Mouse (Mus musculus) testis, adult 2 months (tissue): ENCODE measurements around the gene Dot1l.

Experiments used
- CTCF ChIP-seq: fragments of 200-500 bp; IDR thresholded peaks from 2 replicates; pipeline ENCODE4 v1.5.1; 2012; ENCODE audit warnings: low read depth, mild to moderate bottlenecking, inconsistent platforms, low read length, moderate library complexity; ENCODE audit not compliant: control insufficient read depth, insufficient read depth, insufficient replicate concordance
- POLR2A ChIP-seq: fragments of 200-500 bp; IDR thresholded peaks from 2 replicates; pipeline ENCODE4 v1.6.1; 2012; ENCODE audit warnings: low read depth, mild to moderate bottlenecking, inconsistent platforms, low read length, moderate library complexity; ENCODE audit not compliant: control insufficient read depth

- no peak for TF ChIP-seq POLR2A
- TF ChIP-seq CTCF: no peak
Observed at GRCm38 (mm10) chr10:80802204-80802912, 47.4 kb downstream of the Dot1l start.
